Mouse (Mus musculus): ENCODE measurements around the gene S100pbp. TPM values are rescaled to one million over a fixed set of nuclear protein-coding genes. Genes with fewer than 3 reads are reported as not detected.
A peak's percentile ranks its signal among the peaks of the same experiment; 100 is the strongest.

S100pbp gene
- polyA plus RNA-seq, 1 experiment from 2014 or later: 21.6 TPM

GRCm38 (mm10) chr4:129161581-129162255, 27.8 kb downstream of the S100pbp start:
- 81% methylated on average over 4 of the region's 4 CpGs for WGBS
- Histone ChIP-seq H3K27me3 (replicated peaks) (no peaks in the 10 kb centered on the region), H3K36me3 (peaks cover 38% of the 10 kb centered on the region), H3K4me2 (replicated peaks) (no peak overlapping the region), H3K27ac (no peak overlapping the region), H3K9me3 (no peaks in the 10 kb centered on the region), H3K4me3 (no peak overlapping the region), H3K9ac (no peak overlapping the region), H3K4me1 (no peaks in the 10 kb centered on the region)
- no peak for ATAC-seq (ENCODE audit: low FRiP score, low read depth)

GRCm38 (mm10) chr4:129161076-129161475, 28.5 kb downstream of the S100pbp start:
- ATAC-seq (ENCODE audit: low FRiP score, low read depth): no peak
- 97% methylated on average over 1 of the region's 1 CpGs for WGBS

GRCm38 (mm10) chr4:129158549-129158948, 31.0 kb downstream of the S100pbp start:
- Histone ChIP-seq H3K4me1 (no peaks in the 10 kb centered on the region), H3K27me3 (replicated peaks) (no peaks in the 10 kb centered on the region), H3K9ac (no peak overlapping the region), H3K4me3 (no peak overlapping the region), H3K4me2 (replicated peaks) (no peak overlapping the region), H3K36me3 (peaks cover 40% of the 10 kb centered on the region), H3K9me3 (no peaks in the 10 kb centered on the region), H3K27ac (no peak overlapping the region)
- WGBS: 77% methylated on average over 3 of the region's 3 CpGs
- ATAC-seq (ENCODE audit: low FRiP score, low read depth): no peak

More at GRCm38 (mm10) chr4:129161076-129161475, 28.5 kb downstream of the S100pbp start:
- Histone ChIP-seq H3K36me3 (peaks cover 38% of the 10 kb centered on the region), H3K4me1 (no peaks in the 10 kb centered on the region), H3K9me3 (no peaks in the 10 kb centered on the region), H3K4me2 (replicated peaks) (no peak overlapping the region), H3K9ac (no peak overlapping the region), H3K27ac (no peak overlapping the region), H3K4me3 (no peak overlapping the region), H3K27me3 (replicated peaks) (no peaks in the 10 kb centered on the region)

- no peaks in the 10 kb centered on the region for H3K27me3 ChIP-seq (replicated peaks)
- H3K4me2 ChIP-seq (replicated peaks): no peak overlapping the region
- ATAC-seq (ENCODE audit: low FRiP score, low read depth): no peak
- no peak overlapping the region for H3K4me3 ChIP-seq
- 0 out of 2 replicates have a peak, but pooled peaks cover 2% of the 10 kb centered on the region for H3K4me1 ChIP-seq
- H3K9ac ChIP-seq: no peak overlapping the region
- no peaks in the 10 kb centered on the region for H3K9me3 ChIP-seq
- H3K27ac ChIP-seq: no peak overlapping the region
- peaks cover 46% of the 10 kb centered on the region for H3K36me3 ChIP-seq
- WGBS: 91% methylated on average over 5 of the region's 5 CpGs
Measured at GRCm38 (mm10) chr4:129157541-129157940, 32.0 kb downstream of the S100pbp start.

GRCm38 (mm10) chr4:129151276-129151811, 38.2 kb downstream of the S100pbp start:
- H3K9ac ChIP-seq: no peak overlapping the region
- peaks cover 50% of the 10 kb centered on the region for H3K36me3 ChIP-seq
- no peak overlapping the region for H3K4me3 ChIP-seq
- H3K27me3 ChIP-seq (replicated peaks): no peaks in the 10 kb centered on the region
- no peak overlapping the region for H3K4me2 ChIP-seq (replicated peaks)
- H3K4me1 ChIP-seq: 0 out of 2 replicates have a peak, but pooled peaks cover 6% of the 10 kb centered on the region
- 36% methylated on average over 4 of the region's 4 CpGs for WGBS
- H3K27ac ChIP-seq: no peak overlapping the region
- ATAC-seq (ENCODE audit: low FRiP score, low read depth): peak; percentile 66; the same call in 1 of the 2 replicates
- H3K9me3 ChIP-seq: no peaks in the 10 kb centered on the region

- Histone ChIP-seq H3K36me3 (peaks cover 40% of the 10 kb centered on the region), H3K9me3 (no peaks in the 10 kb centered on the region), H3K4me3 (no peak overlapping the region), H3K4me2 (replicated peaks) (no peak overlapping the region), H3K4me1 (peaks cover 18% of the 10 kb centered on the region), H3K9ac (no peak overlapping the region), H3K27ac (no peak overlapping the region), H3K27me3 (replicated peaks) (no peaks in the 10 kb centered on the region)
- WGBS: 39% methylated on average over 1 of the region's 1 CpGs
- ATAC-seq (ENCODE audit: low FRiP score, low read depth): no peak
Measured at GRCm38 (mm10) chr4:129149321-129149720, 40.2 kb downstream of the S100pbp start.

GRCm38 (mm10) chr4:129147552-129148103, 41.9 kb downstream of the S100pbp start:
- H3K4me2 ChIP-seq (replicated peaks): no peak overlapping the region
- WGBS: 84% methylated on average over 13 of the region's 13 CpGs
- H3K36me3 ChIP-seq: peaks cover 33% of the 10 kb centered on the region
- no peak overlapping the region for H3K9ac ChIP-seq
- no peak for ATAC-seq (ENCODE audit: low FRiP score, low read depth)
- no peaks in the 10 kb centered on the region for H3K27me3 ChIP-seq (replicated peaks)
- H3K9me3 ChIP-seq: no peaks in the 10 kb centered on the region
- H3K4me1 ChIP-seq: peaks cover 20% of the 10 kb centered on the region
- no peak overlapping the region for H3K27ac ChIP-seq
- no peak overlapping the region for H3K4me3 ChIP-seq

- Histone ChIP-seq H3K9me3 (no peaks in the 10 kb centered on the region), H3K27ac (no peak overlapping the region), H3K36me3 (peaks cover 23% of the 10 kb centered on the region), H3K9ac (no peak overlapping the region), H3K4me1 (peaks cover 15% of the 10 kb centered on the region), H3K4me3 (no peak overlapping the region), H3K27me3 (replicated peaks) (no peaks in the 10 kb centered on the region), H3K4me2 (replicated peaks) (no peak overlapping the region)
- no peak for ATAC-seq (ENCODE audit: low FRiP score, low read depth)
- 75% methylated on average over 2 of the region's 2 CpGs for WGBS
Measured at GRCm38 (mm10) chr4:129146392-129146791, 43.1 kb downstream of the S100pbp start.

GRCm38 (mm10) chr4:129145943-129146342, 43.6 kb downstream of the S100pbp start:
- Histone ChIP-seq H3K9me3 (no peaks in the 10 kb centered on the region), H3K27ac (no peak overlapping the region), H3K4me3 (no peak overlapping the region), H3K9ac (no peak overlapping the region), H3K4me2 (replicated peaks) (no peak overlapping the region), H3K4me1 (peaks cover 15% of the 10 kb centered on the region), H3K36me3 (peaks cover 19% of the 10 kb centered on the region), H3K27me3 (replicated peaks) (no peaks in the 10 kb centered on the region)
- WGBS: 78% methylated on average over 4 of the region's 4 CpGs
- no peak for ATAC-seq (ENCODE audit: low FRiP score, low read depth)

- no peak overlapping the region for H3K4me3 ChIP-seq
- no peak for ATAC-seq (ENCODE audit: low FRiP score, low read depth)
- H3K9me3 ChIP-seq: no peaks in the 10 kb centered on the region
- H3K27me3 ChIP-seq (replicated peaks): no peaks in the 10 kb centered on the region
- peaks cover 15% of the 10 kb centered on the region; the same call in 1 of the 2 replicates for H3K36me3 ChIP-seq
- 72% methylated on average over 4 of the region's 4 CpGs for WGBS
- H3K4me2 ChIP-seq (replicated peaks): no peak overlapping the region
- peaks cover 15% of the 10 kb centered on the region for H3K4me1 ChIP-seq
- H3K9ac ChIP-seq: no peak overlapping the region
- no peak overlapping the region for H3K27ac ChIP-seq
Measured at GRCm38 (mm10) chr4:129145411-129145810, 44.1 kb downstream of the S100pbp start.

GRCm38 (mm10) chr4:129144401-129145367, 44.8 kb downstream of the S100pbp start:
- peaks cover 16% of the 10 kb centered on the region; the same call in 1 of the 2 replicates for H3K36me3 ChIP-seq
- H3K27ac ChIP-seq: no peak overlapping the region
- no peak overlapping the region for H3K4me3 ChIP-seq
- H3K4me2 ChIP-seq (replicated peaks): no peak overlapping the region
- no peaks in the 10 kb centered on the region for H3K27me3 ChIP-seq (replicated peaks)
- H3K4me1 ChIP-seq: peaks cover 15% of the 10 kb centered on the region
- ATAC-seq (ENCODE audit: low FRiP score, low read depth): no peak
- H3K9ac ChIP-seq: no peak overlapping the region
- H3K9me3 ChIP-seq: no peaks in the 10 kb centered on the region
- WGBS: 32% methylated on average over 16 of the region's 16 CpGs

GRCm38 (mm10) chr4:129143509-129143908, 46.0 kb downstream of the S100pbp start:
- Histone ChIP-seq H3K27ac (no peak overlapping the region), H3K9me3 (no peaks in the 10 kb centered on the region), H3K27me3 (replicated peaks) (no peaks in the 10 kb centered on the region), H3K36me3 (peaks cover 16% of the 10 kb centered on the region; the same call in 1 of the 2 replicates), H3K4me3 (no peak overlapping the region), H3K4me2 (replicated peaks) (no peak overlapping the region), H3K9ac (no peak overlapping the region), H3K4me1 (peaks cover 15% of the 10 kb centered on the region)
- ATAC-seq (ENCODE audit: low FRiP score, low read depth): no peak
- WGBS: 93% methylated on average over 5 of the region's 5 CpGs
